Mouse (Mus musculus) megakaryocyte-erythroid progenitor cell, adult 5-6 weeks (primary cell): Measurements from ENCODE around the gene Reck. TPM values are rescaled to one million over a fixed set of nuclear protein-coding genes. Genes with fewer than 3 reads are reported as not detected.

ENCODE experiments used
- ATAC-seq: replicated peaks from 2 replicates; pipeline ENCODE4 v1.8.0; 2016; ENCODE audit warnings: mild to moderate bottlenecking, inconsistent platforms; ENCODE audit not compliant: severe bottlenecking, poor library complexity, low FRiP score, low TSS enrichment
- total RNA-seq, 2 experiments: library from RNA; stranded (forward) in 1 of 2; stranded (reverse) in 1 of 2; fragments of 200-1000, 215-1000 nt in 1 of 2; fragments of >200 nt in 1 of 2; fragmentation: Nextera tagmentation in 1 of 2; gene quantifications; 2 replicates each; pipeline ENCODE4 v1.2.3; 2014 to 2017

The Reck gene
- total RNA-seq, 2 experiments from 2014 or later, result 0.20 TPM; not detected in 1

GRCm38 (mm10) chr4:43983756-43984155 is 108.4 kb downstream of the Reck start:
- no peak for ATAC-seq

DNA sequence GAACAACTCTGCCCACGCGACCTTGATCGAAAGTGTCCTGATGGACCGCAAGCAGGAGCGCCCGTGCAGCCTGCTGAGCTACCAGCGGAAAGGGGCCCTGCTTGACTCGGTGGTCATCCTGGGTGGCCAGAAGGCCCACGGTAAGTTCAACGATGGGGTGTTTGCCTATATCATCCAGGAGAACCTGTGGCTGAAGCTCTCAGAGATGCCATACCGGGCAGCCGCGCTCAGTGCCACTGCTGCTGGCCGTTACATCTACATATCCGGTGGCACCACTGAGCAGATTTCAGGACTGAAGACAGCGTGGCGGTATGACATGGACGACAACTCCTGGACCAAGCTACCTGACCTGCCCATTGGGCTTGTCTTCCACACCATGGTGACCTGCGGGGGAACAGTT is 109.0 kb downstream of the Reck start:
- ATAC-seq, result no peak

GRCm38 (mm10) chr4:43988976-43989375 is 113.6 kb downstream of the Reck start:
- ATAC-seq, result no peak

- no peak for ATAC-seq
Observed at GRCm38 (mm10) chr4:43993072-43993471, 117.7 kb downstream of the Reck start.

- ATAC-seq, result no peak
Observed at GRCm38 (mm10) chr4:43994342-43994741, 119.0 kb downstream of the Reck start.

Other genes with a start within 250 kb of the Reck start
- gene Npr2, start 243.6 kb upstream of the Reck start, total RNA-seq (2014; fragmentation: Nextera tagmentation), result 0.09 and 2.0 TPM in 2 replicates
- gene Npr2, start 243.6 kb upstream of the Reck start, total RNA-seq (2017), result 0.08 and 0.14 TPM in 2 replicates
- gene Spag8, start 221.9 kb upstream of the Reck start, total RNA-seq (2014; fragmentation: Nextera tagmentation), result 1.6 TPM in 1 of 2 replicates, not detected in the other
- not detected in 2 replicates for gene Spag8, start 221.9 kb upstream of the Reck start, total RNA-seq (2017)
- 70.7 and 73.0 TPM in 2 replicates for gene Hint2, start 219.1 kb upstream of the Reck start, total RNA-seq (2014; fragmentation: Nextera tagmentation)
- gene Hint2, start 219.1 kb upstream of the Reck start, total RNA-seq (2017), result 43.1 and 63.0 TPM in 2 replicates
- gene Tmem8b, start 206.6 kb upstream of the Reck start, total RNA-seq (2014; fragmentation: Nextera tagmentation), result 1.2 and 2.5 TPM in 2 replicates
- 0.38 and 1.6 TPM in 2 replicates for gene Tmem8b, start 206.6 kb upstream of the Reck start, total RNA-seq (2017)
- gene Fam221b, start 206.4 kb upstream of the Reck start, total RNA-seq (2014; fragmentation: Nextera tagmentation), result not detected in 2 replicates
- 0.15 and 0.28 TPM in 2 replicates for gene Fam221b, start 206.4 kb upstream of the Reck start, total RNA-seq (2017)
- gene Olfr70, start 174.7 kb upstream of the Reck start, total RNA-seq (2014; fragmentation: Nextera tagmentation), result not detected in 2 replicates
- not detected in 2 replicates for gene Olfr70, start 174.7 kb upstream of the Reck start, total RNA-seq (2017)
- not detected in 2 replicates for gene Olfr71, start 165.3 kb upstream of the Reck start, total RNA-seq (2014; fragmentation: Nextera tagmentation)
- not detected in 2 replicates for gene Olfr71, start 165.3 kb upstream of the Reck start, total RNA-seq (2017)
- gene Hrct1, start 148.3 kb upstream of the Reck start, total RNA-seq (2014; fragmentation: Nextera tagmentation), result not detected in 2 replicates
- gene Hrct1, start 148.3 kb upstream of the Reck start, total RNA-seq (2017), result not detected in 2 replicates
- not detected in 2 replicates for gene Spaar, start 145.5 kb upstream of the Reck start, total RNA-seq (2014; fragmentation: Nextera tagmentation)
- not detected in 2 replicates for gene Spaar, start 145.5 kb upstream of the Reck start, total RNA-seq (2017)
- not detected in 2 replicates for gene Olfr159, start 104.5 kb upstream of the Reck start, total RNA-seq (2014; fragmentation: Nextera tagmentation)
- gene Olfr159, start 104.5 kb upstream of the Reck start, total RNA-seq (2017), result not detected in 2 replicates
- not detected in 2 replicates for gene Olfr156, start 51.6 kb upstream of the Reck start, total RNA-seq (2014; fragmentation: Nextera tagmentation)
- not detected in 2 replicates for gene Olfr156, start 51.6 kb upstream of the Reck start, total RNA-seq (2017)
- not detected in 2 replicates for gene Olfr157, start 35.3 kb upstream of the Reck start, total RNA-seq (2014; fragmentation: Nextera tagmentation)
- gene Olfr157, start 35.3 kb upstream of the Reck start, total RNA-seq (2017), result not detected in 2 replicates
- not detected in 2 replicates for gene Olfr155, start 24.0 kb upstream of the Reck start, total RNA-seq (2014; fragmentation: Nextera tagmentation)
- gene Olfr155, start 24.0 kb upstream of the Reck start, total RNA-seq (2017), result not detected in 2 replicates
- gene Glipr2, start 81.9 kb downstream of the Reck start, total RNA-seq (2014; fragmentation: Nextera tagmentation), result 10.9 and 12.6 TPM in 2 replicates
- 12.2 and 13.9 TPM in 2 replicates for gene Glipr2, start 81.9 kb downstream of the Reck start, total RNA-seq (2017)
- not detected in 2 replicates for gene Ccin, start 108.0 kb downstream of the Reck start, total RNA-seq (2014; fragmentation: Nextera tagmentation)
- not detected in 2 replicates for gene Ccin, start 108.0 kb downstream of the Reck start, total RNA-seq (2017)
- 198 and 217 TPM in 2 replicates for gene Clta, start 128.9 kb downstream of the Reck start, total RNA-seq (2014; fragmentation: Nextera tagmentation)
- 368 and 393 TPM in 2 replicates for gene Clta, start 128.9 kb downstream of the Reck start, total RNA-seq (2017)
- 38.3 and 48.9 TPM in 2 replicates for gene Gne, start 208.6 kb downstream of the Reck start, total RNA-seq (2014; fragmentation: Nextera tagmentation)
- 35.4 and 42.6 TPM in 2 replicates for gene Gne, start 208.6 kb downstream of the Reck start, total RNA-seq (2017)